Mouse (Mus musculus) T-helper 17 cell (primary cell): ENCODE results near the gene Dag1.
"Not testable (repeated sequence)": the region's sequence is repeated elsewhere in the genome, so short reads cannot be mapped to it uniquely, and the experiment has no call there.

ENCODE experiments used
- in situ Hi-C, 2 experiments: fragments of 300-600 bp; cut with MboI, MseI; formaldehyde crosslinking; loops; 1 replicate in 1 of 2; 2 replicates in 1 of 2; pipeline ENCODE4 v1.15.1; 2025; ENCODE audit warnings: high pct_unique_total_duplicates in 2 of 2

Dag1 gene

GRCm38 (mm10) chr9:108232908-108233307 lies 30.9 kb downstream of the Dag1 start:
- in situ Hi-C loops = no loop called here

GRCm38 (mm10) chr9:108227911-108228649 lies 35.7 kb downstream of the Dag1 start:
- in situ Hi-C loops = no loop called here

GRCm38 (mm10) chr9:108225166-108225565 lies 38.6 kb downstream of the Dag1 start:
- in situ Hi-C loops = no loop called here

GRCm38 (mm10) chr9:108223633-108224032 lies 40.1 kb downstream of the Dag1 start:
- in situ Hi-C loops = no loop called here

- in situ Hi-C loops = no loop called here
These were observed 42.2 kb downstream of the Dag1 start for GRCm38 (mm10) chr9:108221566-108221965.

- in situ Hi-C loops = no loop called here
These were observed 43.4 kb downstream of the Dag1 start for GRCm38 (mm10) chr9:108220380-108220774.

GRCm38 (mm10) chr9:108219766-108220379 lies 43.9 kb downstream of the Dag1 start:
- in situ Hi-C loops = no loop called here

GRCm38 (mm10) chr9:108217936-108218543 lies 45.7 kb downstream of the Dag1 start:
- in situ Hi-C loops = no loop called here

- in situ Hi-C loops = no loop called here
These were observed 46.4 kb downstream of the Dag1 start for GRCm38 (mm10) chr9:108217406-108217805.

- in situ Hi-C loops = no loop called here
These were observed 50.7 kb downstream of the Dag1 start for GRCm38 (mm10) chr9:108213105-108213504.

GRCm38 (mm10) chr9:108212426-108212825 lies 51.3 kb downstream of the Dag1 start:
- in situ Hi-C loops = no loop called here

- in situ Hi-C loops = loop anchor here in 1 of 2 experiments (5.0 kb wide), 2 partner anchors 67 to 103 kb away; no protein-coding TSS in a partner anchor
These were observed 58.2 kb downstream of the Dag1 start for GRCm38 (mm10) chr9:108205571-108205901.

GRCm38 (mm10) chr9:108204884-108205570 lies 58.7 kb downstream of the Dag1 start:
- in situ Hi-C loops = loop anchor here (5.0 kb wide), 4 partner anchors 67 to 108 kb away; no protein-coding TSS in a partner anchor

GRCm38 (mm10) chr9:108203015-108203414 lies 60.7 kb downstream of the Dag1 start:
- in situ Hi-C loops = loop anchor here in 1 of 2 experiments (5.0 kb wide), 2 partner anchors 66 to 106 kb away; no protein-coding TSS in a partner anchor

- in situ Hi-C loops = loop anchor here in 1 of 2 experiments (5.0 kb wide), 2 partner anchors 65 to 105 kb away; no protein-coding TSS in a partner anchor
These were observed 61.6 kb downstream of the Dag1 start for GRCm38 (mm10) chr9:108202169-108202568.

- in situ Hi-C loops = loop anchor here in 1 of 2 experiments (5.0 kb wide), 2 partner anchors 64 to 104 kb away; no protein-coding TSS in a partner anchor
These were observed 62.6 kb downstream of the Dag1 start for GRCm38 (mm10) chr9:108201160-108201559.

- in situ Hi-C loops = no loop called here
These were observed 65.1 kb downstream of the Dag1 start for GRCm38 (mm10) chr9:108198621-108199020.

GRCm38 (mm10) chr9:108196920-108197677 lies 66.7 kb downstream of the Dag1 start:
- in situ Hi-C loops = no loop called here

- in situ Hi-C loops = not testable (repeated sequence)
These were observed 67.5 kb downstream of the Dag1 start for GRCm38 (mm10) chr9:108196222-108196621.

- in situ Hi-C loops = loop anchor here in 1 of 2 experiments (5.0 kb wide), 1 partner anchor 48 kb away; no protein-coding TSS in a partner anchor
These were observed 73.7 kb downstream of the Dag1 start, which contains the start of gene Bsn for GRCm38 (mm10) chr9:108189787-108190679. Bsn (minus strand) TSS chr9:108190384.
